Mouse (Mus musculus): ENCODE measurements around the gene Tomm70a.
"Not testable (repeated sequence)": the region's sequence is repeated elsewhere in the genome, so short reads cannot be mapped to it uniquely, and the experiment has no call there.

Tomm70a gene

GRCm38 (mm10) chr16:57144741-57145140 lies 23.2 kb downstream of the Tomm70a start:
- in situ Hi-C loops (cut with MseI, MboI) = no loop called here

- in situ Hi-C loops (cut with MseI, MboI) = no loop called here
Measured at GRCm38 (mm10) chr16:57151437-57151836, 29.9 kb downstream of the Tomm70a start.

- in situ Hi-C loops (cut with MseI, MboI) = no loop called here
Measured at GRCm38 (mm10) chr16:57155899-57156298, 34.4 kb downstream of the Tomm70a start.

GRCm38 (mm10) chr16:57157076-57157475 lies 35.6 kb downstream of the Tomm70a start:
- in situ Hi-C loops (cut with MseI, MboI) = no loop called here

- in situ Hi-C loops (cut with MseI, MboI) = no loop called here
Measured at GRCm38 (mm10) chr16:57157728-57158127, 36.2 kb downstream of the Tomm70a start.

- in situ Hi-C loops (cut with MseI, MboI) = no loop called here
Measured at GRCm38 (mm10) chr16:57159835-57160234, 38.3 kb downstream of the Tomm70a start.

- in situ Hi-C loops (cut with MseI, MboI) = no loop called here
Measured at GRCm38 (mm10) chr16:57162841-57163240, 41.3 kb downstream of the Tomm70a start.

- in situ Hi-C loops (cut with MseI, MboI) = no loop called here
Measured at GRCm38 (mm10) chr16:57163694-57164093, 42.2 kb downstream of the Tomm70a start.

GRCm38 (mm10) chr16:57165157-57165556 lies 43.7 kb downstream of the Tomm70a start:
- in situ Hi-C loops (cut with MseI, MboI) = no loop called here

GRCm38 (mm10) chr16:57166086-57166485 lies 44.6 kb downstream of the Tomm70a start:
- in situ Hi-C loops (cut with MseI, MboI) = no loop called here

GRCm38 (mm10) chr16:57166611-57167513 lies 45.4 kb downstream of the Tomm70a start, which contains the start of gene Nit2:
Gene Nit2, minus strand, starts transcription at chr16:57167341.
- in situ Hi-C loops (cut with MseI, MboI) = no loop called here

GRCm38 (mm10) chr16:57167514-57167912 lies 46.0 kb downstream of the Tomm70a start:
- in situ Hi-C loops (cut with MseI, MboI) = no loop called here

- in situ Hi-C loops (cut with MseI, MboI) = no loop called here
Measured at GRCm38 (mm10) chr16:57168236-57168635, 46.7 kb downstream of the Tomm70a start.

- in situ Hi-C loops (cut with MseI, MboI) = no loop called here
Measured at GRCm38 (mm10) chr16:57171161-57171560, 49.7 kb downstream of the Tomm70a start.

- in situ Hi-C loops (cut with MseI, MboI) = no loop called here
Measured at GRCm38 (mm10) chr16:57171570-57171969, 50.1 kb downstream of the Tomm70a start.

GRCm38 (mm10) chr16:57174480-57174879 lies 53.0 kb downstream of the Tomm70a start:
- in situ Hi-C loops (cut with MseI, MboI) = not testable (repeated sequence)

- in situ Hi-C loops (cut with MseI, MboI) = no loop called here
Measured at GRCm38 (mm10) chr16:57175751-57176150, 54.2 kb downstream of the Tomm70a start.

GRCm38 (mm10) chr16:57176276-57176675 lies 54.8 kb downstream of the Tomm70a start:
- in situ Hi-C loops (cut with MseI, MboI) = no loop called here

- in situ Hi-C loops (cut with MseI, MboI) = no loop called here
Measured at GRCm38 (mm10) chr16:57177254-57177653, 55.8 kb downstream of the Tomm70a start.

- in situ Hi-C loops (cut with MseI, MboI) = no loop called here
Measured at GRCm38 (mm10) chr16:57177664-57178063, 56.2 kb downstream of the Tomm70a start.

GRCm38 (mm10) chr16:57181180-57181579 lies 59.7 kb downstream of the Tomm70a start:
- in situ Hi-C loops (cut with MseI, MboI) = no loop called here

- in situ Hi-C loops (cut with MseI, MboI) = no loop called here
Measured at GRCm38 (mm10) chr16:57182037-57182436, 60.5 kb downstream of the Tomm70a start.

- in situ Hi-C loops (cut with MseI, MboI) = no loop called here
Measured at GRCm38 (mm10) chr16:57186618-57187017, 65.1 kb downstream of the Tomm70a start.
